In the genomic region with DNA sequence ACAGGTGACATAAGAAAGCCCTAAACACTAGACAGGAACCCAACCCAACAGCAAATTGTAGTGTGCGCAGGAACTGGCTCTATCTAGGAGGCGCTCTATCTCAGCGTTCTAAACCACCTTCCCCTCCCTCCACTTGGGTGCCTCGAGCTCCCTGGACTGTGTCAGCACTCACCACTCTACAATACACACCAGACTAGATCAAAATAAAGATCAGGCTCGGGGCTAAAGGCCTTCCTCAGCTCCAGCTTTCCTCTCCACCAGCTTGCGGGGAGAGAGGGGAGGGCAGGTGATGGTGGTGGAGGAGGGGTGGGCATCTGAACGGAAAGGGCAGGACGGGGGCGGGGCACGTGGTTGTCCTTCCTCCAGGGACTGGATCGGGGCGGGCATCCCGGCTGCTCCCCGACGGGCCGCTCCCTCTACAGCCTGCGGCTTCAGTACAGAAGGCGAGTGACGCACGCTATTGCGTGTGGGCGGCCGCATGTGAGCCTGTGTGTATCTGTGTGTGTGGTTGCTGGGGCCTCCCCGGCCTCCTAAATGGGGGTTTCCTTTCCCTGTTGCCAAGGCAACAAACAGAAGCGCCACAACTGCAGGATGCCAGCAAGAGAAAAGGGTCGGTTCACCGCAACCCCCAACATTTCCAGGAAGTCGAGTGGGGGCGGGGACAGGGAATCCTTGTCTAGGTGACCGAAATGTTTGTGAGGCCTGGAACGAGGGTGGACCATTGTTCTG, we compare ENCODE assay signal across 8 mouse cellular contexts. TPM values are rescaled to one million over a fixed set of nuclear protein-coding genes. Genes with fewer than 3 reads are reported as not detected.
DNase-seq lines count a peak whose midpoint lies in the region; ATAC-seq and TF ChIP-seq lines count a peak whose summit lies in the region.

A gene (minus strand): TSS at position 265 of the 729 bp plus-strand sequence.

- H3K4me2 ChIP-seq in forebrain, embryonic 13.5 days, result peak within 1 kb of the TSS; percentile 62
- H3K4me2 ChIP-seq in heart, postnatal 0 days (ENCODE audit: low read depth, low read length), result peak within 1 kb of the TSS; percentile 62
- peak within 1 kb of the TSS; percentile 74 for H3K4me2 ChIP-seq in liver, embryonic 14.5 days (ENCODE audit: low read depth)
- peak within 1 kb of the TSS; percentile 62 for H3K4me2 ChIP-seq in stomach, embryonic 16.5 days (ENCODE audit: low read depth, low read length)

- H3K27ac ChIP-seq in forebrain, embryonic 13.5 days, result peak within 1 kb of the TSS; percentile 92
- peak within 1 kb of the TSS; percentile 90 for H3K27ac ChIP-seq in heart, postnatal 0 days (ENCODE audit: low read depth)
- peak within 1 kb of the TSS; percentile 51 for H3K27ac ChIP-seq in liver, embryonic 14.5 days
- H3K27ac ChIP-seq in stomach, embryonic 16.5 days (ENCODE audit: low read length), result peak within 1 kb of the TSS; percentile 95

- H3K9ac ChIP-seq in forebrain, embryonic 13.5 days, result peak within 1 kb of the TSS; percentile 63
- H3K9ac ChIP-seq in heart, postnatal 0 days (replicated peaks; ENCODE audit: low read depth, low read length), result peak within 1 kb of the TSS; percentile 41
- H3K9ac ChIP-seq in liver, embryonic 14.5 days (replicated peaks), result peak within 1 kb of the TSS; percentile 47
- peak within 1 kb of the TSS; percentile 78 for H3K9ac ChIP-seq in stomach, embryonic 16.5 days (ENCODE audit: low read length)

- 0 out of 2 replicates have a peak, but pooled peaks cover 5% of the 10 kb centered on the region for H3K27me3 ChIP-seq in E14TG2a.4 (ENCODE audit: insufficient read depth, low read length)
- H3K27me3 ChIP-seq in forebrain, embryonic 13.5 days, result no peaks in the 10 kb centered on the region
- H3K27me3 ChIP-seq in heart, postnatal 0 days (ENCODE audit: control insufficient read depth, insufficient read depth, low read length), result no peaks in the 10 kb centered on the region
- H3K27me3 ChIP-seq in liver, embryonic 14.5 days (ENCODE audit: control insufficient read depth, insufficient read depth, low read length), result no peaks in the 10 kb centered on the region
- H3K27me3 ChIP-seq in stomach, embryonic 16.5 days (ENCODE audit: control insufficient read depth, insufficient read depth, low read length), result no peaks in the 10 kb centered on the region

- WGBS in forebrain, embryonic 13.5 days, result 1% methylated on average over 31 of the region's 31 CpGs
- WGBS in heart, postnatal 0 days, result under 1% methylated on average over 31 of the region's 31 CpGs
- under 1% methylated on average over 31 of the region's 31 CpGs for WGBS in liver, embryonic 14.5 days (ENCODE audit: insufficient replicate concordance)
- 1% methylated on average over 31 of the region's 31 CpGs for WGBS in stomach, embryonic 16.5 days

- peaks cover 90% of the 10 kb centered on the region for H3K4me1 ChIP-seq in E14TG2a.4 (replicated peaks; ENCODE audit: low read depth, low read length)
- H3K4me1 ChIP-seq in forebrain, embryonic 13.5 days, result peaks cover 42% of the 10 kb centered on the region
- peaks cover 23% of the 10 kb centered on the region for H3K4me1 ChIP-seq in heart, postnatal 0 days (ENCODE audit: control insufficient read depth, insufficient read depth)
- peaks cover 9 to 35% of the 10 kb centered on the region in 2 experiments for H3K4me1 ChIP-seq in liver, embryonic 14.5 days (replicated peaks; ENCODE audit: control insufficient read depth in 2 of 2, insufficient read depth in 2 of 2, low read length in 1 of 2)
- peaks cover 48% of the 10 kb centered on the region for H3K4me1 ChIP-seq in stomach, embryonic 16.5 days (ENCODE audit: control insufficient read depth, insufficient read depth, low read length)

- H3K9me3 ChIP-seq in E14TG2a.4 (ENCODE audit: low read length), result no peaks in the 10 kb centered on the region
- H3K9me3 ChIP-seq in forebrain, embryonic 13.5 days (replicated peaks), result no peaks in the 10 kb centered on the region
- H3K9me3 ChIP-seq in heart, postnatal 0 days (replicated peaks; ENCODE audit: control insufficient read depth, low read length), result no peaks in the 10 kb centered on the region
- H3K9me3 ChIP-seq in liver, embryonic 14.5 days (ENCODE audit: control insufficient read depth, low read length), result no peaks in the 10 kb centered on the region
- no peaks in the 10 kb centered on the region for H3K9me3 ChIP-seq in stomach, embryonic 16.5 days (replicated peaks; ENCODE audit: control insufficient read depth, low read length)

- peak; percentile 78 for ATAC-seq in cerebellum, adult (ENCODE audit: insufficient number of reproducible peaks, low FRiP score, low TSS enrichment)
- peak; percentile 98 for ATAC-seq in forebrain, embryonic 13.5 days
- ATAC-seq in heart, postnatal 0 days (ENCODE audit: insufficient read depth, low read depth), result peak; percentile 97
- ATAC-seq in liver, embryonic 14.5 days (ENCODE audit: insufficient read depth), result peak; percentile 92
- peak; percentile 96 for ATAC-seq in stomach, embryonic 16.5 days (ENCODE audit: insufficient read depth, low FRiP score)

- peak within 1 kb of the TSS; percentile 77 for H3K4me3 ChIP-seq in E14TG2a.4 (replicated peaks; ENCODE audit: low read length)
- H3K4me3 ChIP-seq in forebrain, embryonic 13.5 days, result peak within 1 kb of the TSS; percentile 38
- peak within 1 kb of the TSS; percentile 43 for H3K4me3 ChIP-seq in heart, postnatal 0 days (ENCODE audit: low read depth, low read length)
- peak within 1 kb of the TSS; percentile 47 to 63 for H3K4me3 ChIP-seq in liver, embryonic 14.5 days (ENCODE audit: insufficient read depth in 1 of 2, low read depth in 2 of 2, low read length in 2 of 2)
- H3K4me3 ChIP-seq in stomach, embryonic 16.5 days (replicated peaks; ENCODE audit: low read length), result peak within 1 kb of the TSS; percentile 51

- DNase-seq in heart, postnatal 0 days (ENCODE audit: low spot score), result peak; percentile 94
- DNase-seq in kidney, postnatal 36 days, result peak; percentile 97 to 99
- DNase-seq in liver, embryonic 14.5 days (ENCODE audit: low read depth in 3 of 3, low spot score in 3 of 3), result peak; percentile 76 to 91 (median 76)
- DNase-seq in neural tube, embryonic 10.5 days (ENCODE audit: extremely low spot score, low spot score), result peak; percentile 88

- TF ChIP-seq EP300 in heart, postnatal 0 days (IDR thresholded peaks at IDR 0.05; ENCODE audit: low read depth), result peak; percentile 89
- TF ChIP-seq EP300 in liver, embryonic 14.5 days (IDR thresholded peaks at IDR 0.05; ENCODE audit: low read depth), result no peak

- peaks cover 11% of the 10 kb centered on the region for H3K36me3 ChIP-seq in E14TG2a.4 (ENCODE audit: insufficient read depth, low read length)
- no peaks in the 10 kb centered on the region for H3K36me3 ChIP-seq in forebrain, embryonic 13.5 days (ENCODE audit: poor library complexity, severe bottlenecking)
- H3K36me3 ChIP-seq in heart, postnatal 0 days (replicated peaks; ENCODE audit: control insufficient read depth, insufficient read depth, low read length), result no peaks in the 10 kb centered on the region
- H3K36me3 ChIP-seq in liver, embryonic 14.5 days (replicated peaks; ENCODE audit: control insufficient read depth, insufficient read depth, low read depth), result no peaks in the 10 kb centered on the region
- no peaks in the 10 kb centered on the region for H3K36me3 ChIP-seq in stomach, embryonic 16.5 days (ENCODE audit: control insufficient read depth, insufficient read depth, low read length)

- TF ChIP-seq CTCF in E14TG2a.4 (conservative IDR thresholded peaks at IDR 0.05; ENCODE audit: low read length), result peak; percentile 19; the same call in 1 of the 2 replicates
- peak; percentile 18; the same call in 1 of the 2 replicates for TF ChIP-seq CTCF in heart, postnatal 0 days (IDR thresholded peaks at IDR 0.05; ENCODE audit: low read depth)
- peak; percentile 67 for TF ChIP-seq CTCF in liver, embryonic 14.5 days (IDR thresholded peaks at IDR 0.05; ENCODE audit: low read depth)

RNA-seq across cellular contexts. Expression of the gene that starts here (rescaled TPM):
- polyA plus RNA-seq in forebrain, embryonic 13.5 days (2015; fragmentation: Nextera tagmentation; extraction: Ambion mirVana), result 12.1 and 15.5 TPM in 2 replicates
- 156 and 210 TPM in 2 replicates for total RNA-seq in heart, postnatal 0 days (2014; rRNA removed; ENCODE audit: low replicate concordance)
- polyA plus RNA-seq in heart, postnatal 0 days (2015; fragmentation: Nextera tagmentation; extraction: Ambion mirVana), result 109 and 122 TPM in 2 replicates
- 45.2 and 58.7 TPM in 2 replicates for polyA plus RNA-seq in liver, embryonic 14.5 days (2012; rRNA removed)
- 115 and 132 TPM in 2 replicates for polyA plus RNA-seq in liver, embryonic 14.5 days (2014; fragmentation: Nextera tagmentation; extraction: Ambion mirVana)
- 266 and 298 TPM in 2 replicates for polyA plus RNA-seq in stomach, embryonic 16.5 days (2015; fragmentation: Nextera tagmentation; extraction: Ambion mirVana)

Comparison
In these comparisons a context has a peak if more than half of its experiments do, and no peak if none do; other contexts are left out.
1. Peak in every context shown above with its lines: DNase-seq, ATAC-seq, H3K4me3 ChIP-seq and H3K27ac ChIP-seq.